Mouse (Mus musculus): ENCODE results near the gene Med20. TPM values are rescaled to one million over a fixed set of nuclear protein-coding genes. Genes with fewer than 3 reads are reported as not detected.

The Med20 gene
- polyA plus RNA-seq, 1 experiment = 25.8 TPM

DNA sequence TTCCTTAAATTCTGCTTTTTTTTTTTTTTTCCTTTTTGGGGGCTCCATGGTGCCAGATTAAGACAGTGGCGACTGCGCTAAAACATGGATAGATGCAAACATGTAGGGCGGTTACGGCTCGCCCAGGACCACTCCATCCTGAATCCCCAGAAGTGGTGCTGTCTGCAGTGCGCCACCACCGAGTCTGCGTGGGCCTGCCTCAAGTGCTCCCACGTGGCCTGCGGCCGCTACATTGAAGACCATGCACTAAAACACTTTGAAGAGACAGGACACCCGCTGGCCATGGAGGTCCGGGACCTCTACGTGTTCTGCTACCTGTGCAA is 60.6 kb downstream of the Med20 start:
- H3K36me3 ChIP-seq (ENCODE audit: control insufficient read depth, insufficient read depth) = peaks cover 5% of the 10 kb centered on the region
- H3K27me3 ChIP-seq (ENCODE audit: control insufficient read depth, insufficient read depth, insufficient read length) = no peaks in the 10 kb centered on the region
- no peaks in the 10 kb centered on the region for H3K79me3 ChIP-seq (ENCODE audit: low read depth)
- no peak overlapping the region for H3K4me3 ChIP-seq (ENCODE audit: insufficient read depth, poor library complexity, severe bottlenecking)
- TF ChIP-seq MAX (IDR thresholded peaks at IDR 0.05) (no peak), CEBPB (IDR thresholded peaks at IDR 0.05; ENCODE audit: low read depth) (no peak), CTCF (IDR thresholded peaks at IDR 0.05; ENCODE audit: control insufficient read depth, insufficient read depth, insufficient read length) (no peak), FOSL1 (IDR thresholded peaks at IDR 0.05; ENCODE audit: insufficient read depth, low read length, poor library complexity, severe bottlenecking) (no peak), USF1 (IDR thresholded peaks at IDR 0.05; ENCODE audit: low read depth) (no peak), MYOG (IDR thresholded peaks at IDR 0.05; ENCODE audit: control insufficient read depth, extremely low read depth, insufficient read length) (no peak), MYOD1 (IDR thresholded peaks at IDR 0.05; ENCODE audit: control insufficient read depth, insufficient read length, low read depth) (no peak)
- H3ac ChIP-seq (ENCODE audit: control insufficient read depth, insufficient read length, low read depth) = no peak overlapping the region
- no peaks in the 10 kb centered on the region for H3K79me2 ChIP-seq (ENCODE audit: control insufficient read depth, insufficient read depth)

DNA sequence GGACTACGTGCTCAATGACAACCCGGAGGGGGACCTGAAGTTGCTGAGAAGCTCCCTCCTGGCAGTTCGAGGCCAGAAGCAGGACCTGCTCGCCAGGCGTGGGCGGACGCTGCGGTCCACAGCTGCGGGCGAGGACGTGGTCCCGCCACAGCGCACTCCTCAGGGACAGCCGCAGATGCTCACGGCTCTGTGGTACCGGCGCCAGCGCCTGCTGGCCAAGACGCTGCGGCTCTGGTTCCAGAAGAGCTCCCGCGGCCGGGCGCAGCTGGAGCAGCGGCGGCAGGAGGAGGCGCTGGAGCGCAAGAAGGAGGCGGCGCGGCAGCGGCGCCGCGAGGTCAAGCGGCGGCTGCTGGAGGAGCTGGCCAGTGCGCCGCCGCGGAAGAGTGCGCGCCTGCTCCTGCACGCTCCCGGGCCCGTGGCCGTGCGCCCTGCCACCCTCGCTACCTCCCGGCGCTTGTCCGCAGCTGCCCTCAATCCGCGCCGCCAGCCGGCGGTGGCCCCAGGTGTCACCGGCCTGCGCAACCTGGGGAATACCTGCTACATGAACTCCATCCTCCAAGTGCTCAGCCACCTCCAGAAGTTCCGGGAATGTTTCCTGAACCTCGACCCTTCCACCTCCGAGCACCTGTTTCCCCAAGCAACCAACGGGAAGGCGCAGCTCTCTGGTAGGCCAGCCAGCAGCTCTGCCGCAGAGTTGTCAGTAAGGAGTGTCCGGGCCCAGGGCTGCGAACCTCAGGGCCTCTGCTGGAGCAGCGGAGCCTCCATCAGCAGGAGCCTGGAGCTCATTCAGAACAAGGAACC is 61.1 kb downstream of the Med20 start:
- no peak for TF ChIP-seq CTCF (IDR thresholded peaks at IDR 0.05; ENCODE audit: control insufficient read depth, insufficient read depth, insufficient read length)
- Histone ChIP-seq H3K27me3 (ENCODE audit: control insufficient read depth, insufficient read depth, insufficient read length) (no peaks in the 10 kb centered on the region), H3K36me3 (ENCODE audit: control insufficient read depth, insufficient read depth) (peaks cover 5% of the 10 kb centered on the region), H3K79me3 (ENCODE audit: low read depth) (no peaks in the 10 kb centered on the region), H3ac (ENCODE audit: control insufficient read depth, insufficient read length, low read depth) (no peak overlapping the region), H3K79me2 (ENCODE audit: control insufficient read depth, insufficient read depth) (no peaks in the 10 kb centered on the region), H3K4me3 (ENCODE audit: insufficient read depth, poor library complexity, severe bottlenecking) (no peak overlapping the region)

Other genes with a start within 250 kb of the Med20 start
- 88.2 TPM for gene Mrps10, start 242.7 kb upstream of the Med20 start, polyA plus RNA-seq (2012; fragmentation: generic; extraction: Trizol)
- gene Guca1b, start 226.2 kb upstream of the Med20 start, polyA plus RNA-seq (2012; fragmentation: generic; extraction: Trizol) = 0.11 TPM
- gene Guca1a, start 211.0 kb upstream of the Med20 start, polyA plus RNA-seq (2012; fragmentation: generic; extraction: Trizol) = 0.48 TPM
- gene AI661453, start 175.0 kb upstream of the Med20 start, polyA plus RNA-seq (2012; fragmentation: generic; extraction: Trizol) = 0.13 TPM
- gene 1700001C19Rik, start 174.2 kb upstream of the Med20 start, polyA plus RNA-seq (2012; fragmentation: generic; extraction: Trizol) = not detected
- gene Taf8, start 109.3 kb upstream of the Med20 start, polyA plus RNA-seq (2012; fragmentation: generic; extraction: Trizol) = 12.2 TPM
- gene Ccnd3, start 106.5 kb upstream of the Med20 start, polyA plus RNA-seq (2012; fragmentation: generic; extraction: Trizol) = 217 TPM
- 42.6 TPM for gene Bysl, start 90 bp upstream of the Med20 start, polyA plus RNA-seq (2012; fragmentation: generic; extraction: Trizol)
- gene Gm20517, start within 50 bp of the Med20 start, polyA plus RNA-seq (2012; fragmentation: generic; extraction: Trizol) = 1.3 TPM
- 3.2 TPM for gene Usp49, start 19.1 kb downstream of the Med20 start, polyA plus RNA-seq (2012; fragmentation: generic; extraction: Trizol)
- 223 TPM for gene Tomm6, start 76.8 kb downstream of the Med20 start, polyA plus RNA-seq (2012; fragmentation: generic; extraction: Trizol)
- 2.2 TPM for gene Frs3, start 77.4 kb downstream of the Med20 start, polyA plus RNA-seq (2012; fragmentation: generic; extraction: Trizol)
- 1.3 TPM for gene Gm21981, start 82.9 kb downstream of the Med20 start, polyA plus RNA-seq (2012; fragmentation: generic; extraction: Trizol)
- 0.12 TPM for gene Prickle4, start 83.2 kb downstream of the Med20 start, polyA plus RNA-seq (2012; fragmentation: generic; extraction: Trizol)
- gene Pgc, start 115.3 kb downstream of the Med20 start, polyA plus RNA-seq (2012; fragmentation: generic; extraction: Trizol) = not detected
- gene Tfeb, start 125.4 kb downstream of the Med20 start, polyA plus RNA-seq (2012; fragmentation: generic; extraction: Trizol) = 7.6 TPM
- 0.68 TPM for gene Mdfi, start 223.1 kb downstream of the Med20 start, polyA plus RNA-seq (2012; fragmentation: generic; extraction: Trizol)